ENCODE assay signal across 7 mouse cellular contexts in genomic region chr1:135811016-135811646, GRCm38 (mm10). TPM values are rescaled to one million over a fixed set of nuclear protein-coding genes. Genes with fewer than 3 reads are reported as not detected.
A peak's percentile ranks its signal among the peaks of the same experiment; 100 is the strongest.
DNase-seq lines count a peak whose midpoint lies in the region; ATAC-seq and TF ChIP-seq lines count a peak whose summit lies in the region.

No protein-coding gene starts in this region.

- no peak overlapping the region for H3K27ac ChIP-seq in intestine, embryonic 14.5 days (ENCODE audit: low read depth)
- H3K27ac ChIP-seq in midbrain, embryonic 15.5 days: no peak overlapping the region
- H3K27ac ChIP-seq in spleen, adult 2 months (ENCODE audit: insufficient read depth, low read length): no peak overlapping the region

- H3K27me3 ChIP-seq in intestine, embryonic 14.5 days (replicated peaks; ENCODE audit: control insufficient read depth, insufficient read depth, low read length): 0 out of 2 replicates have a peak, but pooled peaks cover under 1% of the 10 kb centered on the region
- H3K27me3 ChIP-seq in midbrain, embryonic 15.5 days (replicated peaks): peaks cover 4% of the 10 kb centered on the region; the same call in 1 of the 2 replicates
- no peaks in the 10 kb centered on the region for H3K27me3 ChIP-seq in spleen, adult 2 months (ENCODE audit: control insufficient read depth, insufficient read depth, low read length)

- H3K36me3 ChIP-seq in intestine, embryonic 14.5 days (ENCODE audit: control insufficient read depth, insufficient read depth, low read length): no peaks in the 10 kb centered on the region
- no peaks in the 10 kb centered on the region for H3K36me3 ChIP-seq in midbrain, embryonic 15.5 days (replicated peaks)
- H3K36me3 ChIP-seq in spleen, adult 2 months (ENCODE audit: control insufficient read depth, insufficient read depth, low read length): no peaks in the 10 kb centered on the region

- H3K4me2 ChIP-seq in intestine, embryonic 14.5 days (ENCODE audit: low read length): no peak overlapping the region
- no peak overlapping the region for H3K4me2 ChIP-seq in midbrain, embryonic 15.5 days

- peak; percentile 93 for TF ChIP-seq CTCF in spleen, adult 2 months (IDR thresholded peaks at IDR 0.05; ENCODE audit: extremely low read depth, insufficient read depth, insufficient read length, insufficient replicate concordance)

- intact Hi-C loops in gastrocnemius, postnatal 36 days (cut with DNase I): loop anchor here (2.0 kb wide), 1 partner anchor 18 kb away; no protein-coding TSS in a partner anchor
- intact Hi-C loops in left cerebral cortex, postnatal 14 days (cut with DNase I): no loop called here

- H3K4me3 ChIP-seq in intestine, embryonic 14.5 days (ENCODE audit: low read depth, low read length): no peak overlapping the region
- H3K4me3 ChIP-seq in midbrain, embryonic 15.5 days: no peak overlapping the region
- no peak overlapping the region for H3K4me3 ChIP-seq in spleen, adult 2 months (ENCODE audit: extremely low read depth, insufficient read depth, insufficient read length)

- no peak for TF ChIP-seq POLR2A in spleen, adult 2 months (IDR thresholded peaks at IDR 0.05; ENCODE audit: low read depth, low read length)

- peak; percentile 65 for ATAC-seq in intestine, embryonic 14.5 days (replicated peaks; ENCODE audit: low FRiP score, low TSS enrichment, low read depth)
- ATAC-seq in midbrain, embryonic 15.5 days (replicated peaks): peak; percentile 57; the same call in 1 of the 2 replicates

- WGBS in intestine, embryonic 14.5 days: 30% methylated on average over 7 of the region's 7 CpGs
- WGBS in midbrain, embryonic 15.5 days: 23% methylated on average over 7 of the region's 7 CpGs
- WGBS in spleen, adult 2 months: 39% methylated on average over 7 of the region's 7 CpGs

- peak; percentile 72 to 93 for DNase-seq in adrenal gland, adult (ENCODE audit: inconsistent age in 2 of 2, low spot score in 1 of 2)
- DNase-seq in cerebellum, postnatal 36 days: peak; percentile 78 to 81
- peak; percentile 77 to 79 for DNase-seq in gastrocnemius, postnatal 36 days
- peak; percentile 97 for DNase-seq in intestine, embryonic 14.5 days (ENCODE audit: low spot score)
- DNase-seq in left cerebral cortex, postnatal 14 days (ENCODE audit: low spot score in 2 of 2): peak; percentile 67 to 84
- DNase-seq in spleen, adult 2 months (ENCODE audit: low read depth in 1 of 2, low spot score in 2 of 2): peak; percentile 36 to 76

- H3K9ac ChIP-seq in intestine, embryonic 14.5 days (ENCODE audit: low read length): no peak overlapping the region
- no peak overlapping the region for H3K9ac ChIP-seq in midbrain, embryonic 15.5 days

- H3K9me3 ChIP-seq in intestine, embryonic 14.5 days (ENCODE audit: control insufficient read depth, low read length): no peaks in the 10 kb centered on the region
- no peaks in the 10 kb centered on the region for H3K9me3 ChIP-seq in midbrain, embryonic 15.5 days

- peaks cover 10% of the 10 kb centered on the region; the same call in 1 of the 2 replicates for H3K4me1 ChIP-seq in intestine, embryonic 14.5 days (replicated peaks; ENCODE audit: control insufficient read depth, insufficient read depth, low read length)
- H3K4me1 ChIP-seq in midbrain, embryonic 15.5 days: no peaks in the 10 kb centered on the region
- H3K4me1 ChIP-seq in spleen, adult 2 months (ENCODE audit: control insufficient read depth, insufficient read depth, insufficient read length): no peaks in the 10 kb centered on the region; the same call in 1 of the 2 replicates

RNA-seq across cellular contexts. Expression of gene Lad1, which starts 7.3 kb away (rescaled TPM):
- total RNA-seq in gastrocnemius, postnatal 36 days (2021): not detected
- polyA plus RNA-seq in intestine, embryonic 14.5 days (2014; fragmentation: Nextera tagmentation; extraction: Ambion mirVana): 92.9 and 105 TPM in 2 replicates
- under 1 TPM; 0.61 to 0.64 TPM for total RNA-seq in left cerebral cortex, postnatal 14 days (2021)
- polyA plus RNA-seq in midbrain, embryonic 15.5 days (2015; fragmentation: Nextera tagmentation; extraction: Ambion mirVana): 0.69 and 1.4 TPM in 2 replicates
- polyA plus RNA-seq in spleen, adult 2 months (2012; rRNA removed): 3.1 and 5.1 TPM in 2 replicates

RNA-seq across cellular contexts. Expression of gene Tnnt2, which starts 25.0 kb away (rescaled TPM):
- 1 to 10 TPM; 2.9 to 5.4 TPM for total RNA-seq in gastrocnemius, postnatal 36 days (2021)
- 11.1 and 13.2 TPM in 2 replicates for polyA plus RNA-seq in intestine, embryonic 14.5 days (2014; fragmentation: Nextera tagmentation; extraction: Ambion mirVana)
- 1 to 10 TPM; 1.8 to 3.2 TPM for total RNA-seq in left cerebral cortex, postnatal 14 days (2021)
- 0.71 and 13.1 TPM in 2 replicates for polyA plus RNA-seq in midbrain, embryonic 15.5 days (2015; fragmentation: Nextera tagmentation; extraction: Ambion mirVana)
- polyA plus RNA-seq in spleen, adult 2 months (2012; rRNA removed): 0.52 and 0.75 TPM in 2 replicates

RNA-seq across cellular contexts. Expression of gene Tnni1, which starts 31.9 kb away (rescaled TPM):
- 100 to 1,000 TPM in 1 of 2 experiments, 10 to 100 TPM in 1; 69.4 to 433 TPM for total RNA-seq in gastrocnemius, postnatal 36 days (2021)
- polyA plus RNA-seq in intestine, embryonic 14.5 days (2014; fragmentation: Nextera tagmentation; extraction: Ambion mirVana): 5.8 and 6.4 TPM in 2 replicates
- total RNA-seq in left cerebral cortex, postnatal 14 days (2021): 1 to 10 TPM; 2.3 to 2.5 TPM
- 0.56 and 1.9 TPM in 2 replicates for polyA plus RNA-seq in midbrain, embryonic 15.5 days (2015; fragmentation: Nextera tagmentation; extraction: Ambion mirVana)
- polyA plus RNA-seq in spleen, adult 2 months (2012; rRNA removed): 0.80 and 1.3 TPM in 2 replicates

RNA-seq across cellular contexts. Expression of gene Phlda3, which starts 45.2 kb away (rescaled TPM):
- total RNA-seq in gastrocnemius, postnatal 36 days (2021): 100 to 1,000 TPM; 108 to 122 TPM
- 56.0 and 58.2 TPM in 2 replicates for polyA plus RNA-seq in intestine, embryonic 14.5 days (2014; fragmentation: Nextera tagmentation; extraction: Ambion mirVana)
- 10 to 100 TPM; 15.0 to 16.6 TPM for total RNA-seq in left cerebral cortex, postnatal 14 days (2021)
- 27.6 and 31.4 TPM in 2 replicates for polyA plus RNA-seq in midbrain, embryonic 15.5 days (2015; fragmentation: Nextera tagmentation; extraction: Ambion mirVana)
- 17.5 and 18.9 TPM in 2 replicates for polyA plus RNA-seq in spleen, adult 2 months (2012; rRNA removed)

Comparison
In these comparisons a context has a peak if more than half of its experiments do, and no peak if none do; other contexts are left out.
1. RNA of gene Lad1, which starts 7.3 kb away (polyA plus RNA-seq): 92.9 to 105 TPM in intestine, embryonic 14.5 days; 3.1 to 5.1 TPM in spleen, adult 2 months and 0.69 to 1.4 TPM in midbrain, embryonic 15.5 days; every median in the first group is over 10 times any median in the second.
2. Peak in every context shown above with its lines, with median percentiles within 50 percentile points of each other: DNase-seq.